Mouse (Mus musculus): Measurements from ENCODE around the gene Ica1. TPM values are rescaled to one million over a fixed set of nuclear protein-coding genes. Genes with fewer than 3 reads are reported as not detected.

The Ica1 gene
- total RNA-seq, 2 experiments from 2014 or later = 6.8 to 8.0 TPM

- DNase-seq = no peak
- intact Hi-C loops (cut with DNase I) = no loop called here
These were observed 128.9 kb downstream of the Ica1 start for GRCm38 (mm10) chr6:8649295-8649865.

GRCm38 (mm10) chr6:8648185-8648901, 129.9 kb downstream of the Ica1 start:
- DNase-seq = no peak
- intact Hi-C loops (cut with DNase I) = no loop called here

GRCm38 (mm10) chr6:8647513-8648184, 130.6 kb downstream of the Ica1 start:
- intact Hi-C loops (cut with DNase I) = no loop called here

GRCm38 (mm10) chr6:8645708-8646107, 132.6 kb downstream of the Ica1 start:
- DNase-seq = no peak
- intact Hi-C loops (cut with DNase I) = no loop called here

More at GRCm38 (mm10) chr6:8647513-8648184, 130.6 kb downstream of the Ica1 start:
- DNase-seq = no peak

GRCm38 (mm10) chr6:8644703-8645102, 133.6 kb downstream of the Ica1 start:
- intact Hi-C loops (cut with DNase I) = no loop called here
- DNase-seq = no peak

- intact Hi-C loops (cut with DNase I) = no loop called here
- no peak for DNase-seq
These were observed 137.4 kb downstream of the Ica1 start for GRCm38 (mm10) chr6:8640863-8641262.

- intact Hi-C loops (cut with DNase I) = no loop called here
- no peak for DNase-seq
These were observed 138.8 kb downstream of the Ica1 start for GRCm38 (mm10) chr6:8639526-8639925.

GRCm38 (mm10) chr6:8638899-8639298, 139.4 kb downstream of the Ica1 start:
- DNase-seq = no peak
- intact Hi-C loops (cut with DNase I) = no loop called here

- no peak for DNase-seq
- intact Hi-C loops (cut with DNase I) = no loop called here
These were observed 140.2 kb downstream of the Ica1 start for GRCm38 (mm10) chr6:8638122-8638521.

GRCm38 (mm10) chr6:8632701-8633100, 145.6 kb downstream of the Ica1 start:
- intact Hi-C loops (cut with DNase I) = no loop called here

GRCm38 (mm10) chr6:8631986-8632632, 146.2 kb downstream of the Ica1 start:
- DNase-seq = no peak
- intact Hi-C loops (cut with DNase I) = no loop called here

More at GRCm38 (mm10) chr6:8632701-8633100, 145.6 kb downstream of the Ica1 start:
- no peak for DNase-seq

- intact Hi-C loops (cut with DNase I) = no loop called here
- no peak for DNase-seq
These were observed 146.9 kb downstream of the Ica1 start for GRCm38 (mm10) chr6:8631362-8631761.

- intact Hi-C loops (cut with DNase I) = no loop called here
- no peak for DNase-seq
These were observed 147.8 kb downstream of the Ica1 start for GRCm38 (mm10) chr6:8630531-8630930.

- intact Hi-C loops (cut with DNase I) = no loop called here
- DNase-seq = no peak
These were observed 149.5 kb downstream of the Ica1 start for GRCm38 (mm10) chr6:8628715-8629267.

GRCm38 (mm10) chr6:8628226-8628625, 150.1 kb downstream of the Ica1 start:
- intact Hi-C loops (cut with DNase I) = no loop called here
- DNase-seq = no peak

- intact Hi-C loops (cut with DNase I) = no loop called here
- DNase-seq = no peak
These were observed 155.2 kb downstream of the Ica1 start for GRCm38 (mm10) chr6:8623045-8623444.

- intact Hi-C loops (cut with DNase I) = no loop called here
- DNase-seq = no peak
These were observed 158.5 kb downstream of the Ica1 start for GRCm38 (mm10) chr6:8619582-8620350.

- DNase-seq = no peak
- intact Hi-C loops (cut with DNase I) = no loop called here
These were observed 160.9 kb downstream of the Ica1 start for GRCm38 (mm10) chr6:8617369-8617768.

GRCm38 (mm10) chr6:8591665-8592064, 186.6 kb downstream of the Ica1 start:
- intact Hi-C loops (cut with DNase I) = no loop called here
- DNase-seq = no peak

- no peak for DNase-seq
- intact Hi-C loops (cut with DNase I) = no loop called here
These were observed 194.4 kb downstream of the Ica1 start for GRCm38 (mm10) chr6:8583892-8584291.

All from heart, postnatal 36 days (tissue).